Mouse (Mus musculus): ENCODE data around the gene Grk5.

- TF ChIP-seq CTCF (IDR thresholded peaks at IDR 0.05; ENCODE audit: low read depth, low read length) (no peak), EP300 (IDR thresholded peaks at IDR 0.05; ENCODE audit: insufficient read depth, low read depth, low read length) (no peak), POLR2A (IDR thresholded peaks at IDR 0.05; ENCODE audit: insufficient read depth, low read length) (no peak)
These were observed 16.0 kb upstream of the Grk5 start for GRCm38 (mm10) chr19:60873501-60873900.
